Mouse (Mus musculus): ENCODE results near the gene Map3k1.

Gene Map3k1

GRCm38 (mm10) chr13:111812647-111813046 is 3.9 kb upstream of the Map3k1 start:
- DNase-seq (ENCODE audit: low spot score in 2 of 2) = no peak

GRCm38 (mm10) chr13:111810998-111811628 is 2.3 kb upstream of the Map3k1 start:
- DNase-seq (ENCODE audit: low spot score in 2 of 2) = no peak

- DNase-seq (ENCODE audit: low spot score in 2 of 2) = peak; percentile 59 to 61
These were observed 854 bp upstream of the Map3k1 start for GRCm38 (mm10) chr13:111809466-111810228.

GRCm38 (mm10) chr13:111808387-111808636 is 481 bp downstream of the Map3k1 start:
- DNase-seq (ENCODE audit: low spot score in 2 of 2) = no peak

GRCm38 (mm10) chr13:111807596-111808386 is 1.0 kb downstream of the Map3k1 start:
- no peak for DNase-seq (ENCODE audit: low spot score in 2 of 2)

GRCm38 (mm10) chr13:111807105-111807595 is 1.6 kb downstream of the Map3k1 start:
- DNase-seq (ENCODE audit: low spot score in 2 of 2) = no peak

GRCm38 (mm10) chr13:111805738-111806722 is 2.8 kb downstream of the Map3k1 start:
- DNase-seq (ENCODE audit: low spot score in 2 of 2) = no peak

GRCm38 (mm10) chr13:111804951-111805673 is 3.7 kb downstream of the Map3k1 start:
- no peak for DNase-seq (ENCODE audit: low spot score in 2 of 2)

- DNase-seq (ENCODE audit: low spot score in 2 of 2) = no peak
These were observed 4.6 kb downstream of the Map3k1 start for GRCm38 (mm10) chr13:111804189-111804588.

GRCm38 (mm10) chr13:111803506-111803905 is 5.3 kb downstream of the Map3k1 start:
- DNase-seq (ENCODE audit: low spot score in 2 of 2) = peak in 1 of 2 experiments; percentile 64

- no peak for DNase-seq (ENCODE audit: low spot score in 2 of 2)
These were observed 5.9 kb downstream of the Map3k1 start for GRCm38 (mm10) chr13:111802900-111803299.

- no peak for DNase-seq (ENCODE audit: low spot score in 2 of 2)
These were observed 6.5 kb downstream of the Map3k1 start for GRCm38 (mm10) chr13:111802271-111802665.

GRCm38 (mm10) chr13:111801662-111802270 is 7.0 kb downstream of the Map3k1 start:
- no peak for DNase-seq (ENCODE audit: low spot score in 2 of 2)

GRCm38 (mm10) chr13:111800866-111801265 is 7.9 kb downstream of the Map3k1 start:
- DNase-seq (ENCODE audit: low spot score in 2 of 2) = peak in 1 of 2 experiments; percentile 55

GRCm38 (mm10) chr13:111798044-111798443 is 10.7 kb downstream of the Map3k1 start:
- DNase-seq (ENCODE audit: low spot score in 2 of 2) = no peak

- DNase-seq (ENCODE audit: low spot score in 2 of 2) = peak; percentile 67 to 82
These were observed 11.8 kb downstream of the Map3k1 start for GRCm38 (mm10) chr13:111797021-111797420.

GRCm38 (mm10) chr13:111796191-111796920 is 12.4 kb downstream of the Map3k1 start:
- peak; percentile 47 to 61 for DNase-seq (ENCODE audit: low spot score in 2 of 2)

- DNase-seq (ENCODE audit: low spot score in 2 of 2) = no peak
These were observed 15.9 kb downstream of the Map3k1 start for GRCm38 (mm10) chr13:111792975-111793287.

- DNase-seq (ENCODE audit: low spot score in 2 of 2) = no peak
These were observed 16.4 kb downstream of the Map3k1 start for GRCm38 (mm10) chr13:111792130-111792974.
